Mouse (Mus musculus) G1E (cell line): ENCODE measurements around the gene Mtss1l. TPM values are rescaled to one million over a fixed set of nuclear protein-coding genes. Genes with fewer than 3 reads are reported as not detected.

Experiments used
- ATAC-seq: 2 replicates; pipeline ENCODE4 v1.8.0; 2016; ENCODE audit warnings: mild to moderate bottlenecking; ENCODE audit not compliant: insufficient number of reproducible peaks, poor library complexity, low FRiP score, severe bottlenecking; ENCODE audit errors: extremely low read depth
- DNase-seq: peaks from one replicate; pipeline ENCODE4 v3.0.0; 2012; ENCODE audit warnings: low spot score
- H3K27me3 ChIP-seq: 2 replicates; pipeline ENCODE4 v1.6.1; 2012; ENCODE audit warnings: mild to moderate bottlenecking, low read length, inconsistent platforms; ENCODE audit not compliant: insufficient read depth
- H3K36me3 ChIP-seq: replicated peaks from 2 replicates; pipeline ENCODE3; 2012; ENCODE audit warnings: mild to moderate bottlenecking, inconsistent platforms
- H3K4me1 ChIP-seq: 2 replicates; pipeline ENCODE4 v1.6.1; 2012; ENCODE audit warnings: low read depth, low read length, inconsistent platforms, mixed read lengths; ENCODE audit not compliant: insufficient read depth
- H3K4me3 ChIP-seq: 2 replicates; pipeline ENCODE4 v1.5.1; 2012; ENCODE audit warnings: low read depth, mild to moderate bottlenecking, inconsistent platforms, low read length, moderate library complexity, mixed read lengths
- H3K9me3 ChIP-seq: replicated peaks from 2 replicates; pipeline ENCODE4 v1.6.1; 2012; ENCODE audit warnings: inconsistent platforms
- CTCF ChIP-seq: IDR thresholded peaks from 2 replicates; pipeline ENCODE4 v1.5.1; 2012; ENCODE audit warnings: low read depth, low read length, inconsistent platforms, mixed read lengths
- GATA1 ChIP-seq: IDR thresholded peaks from 2 replicates; pipeline ENCODE4 v1.6.1; 2012; ENCODE audit warnings: borderline replicate concordance, low read length, inconsistent platforms, mixed read lengths
- GATA2 ChIP-seq: IDR thresholded peaks from 2 replicates; pipeline ENCODE4 v1.6.1; 2012; ENCODE audit warnings: low read depth, low read length, inconsistent platforms, borderline replicate concordance
- POLR2AphosphoS5 ChIP-seq: IDR thresholded peaks from 2 replicates; pipeline ENCODE4 v1.6.1; 2012; ENCODE audit warnings: low read depth, low read length, inconsistent platforms; ENCODE audit not compliant: insufficient replicate concordance
- TAL1 ChIP-seq: conservative IDR thresholded peaks from 2 replicates; pipeline ENCODE4 v1.6.1; 2012; ENCODE audit warnings: low read depth, low read length, inconsistent platforms, mixed read lengths
- polyA plus RNA-seq: library from polyadenylated mRNA; stranded (reverse); fragments of >175 nt; gene quantifications from 2 replicates; pipeline ENCODE4 v1.2.3, GENCODE M21; 2012
- total RNA-seq, 2 experiments: library from RNA; stranded (forward) in 1 of 2; stranded (reverse) in 1 of 2; fragments of 200-1000 nt in 1 of 2; fragments of >200 nt in 1 of 2; fragmentation: Nextera tagmentation in 1 of 2; gene quantifications; 2 replicates each; pipeline ENCODE4 v1.2.3; 2014 to 2017

The Mtss1l gene
- total and polyA plus RNA-seq, 3 experiments, result 0.15 to 0.33 TPM; not detected in 1

- H3K9me3 ChIP-seq, result no peaks in the 10 kb centered on the region
- no peak overlapping the region for H3K4me3 ChIP-seq
- peaks cover 14% of the 10 kb centered on the region for H3K4me1 ChIP-seq
- ATAC-seq (no peak), DNase-seq (no peak)
- peaks cover 40% of the 10 kb centered on the region for H3K27me3 ChIP-seq
- TF ChIP-seq CTCF, result no peak
- no peak for TF ChIP-seq GATA2
- TF ChIP-seq POLR2AphosphoS5, result no peak
- no peak for TF ChIP-seq GATA1
- TF ChIP-seq TAL1, result no peak
- H3K36me3 ChIP-seq, result no peaks in the 10 kb centered on the region
Measured at GRCm38 (mm10) chr8:110788981-110789380, 67.7 kb downstream of the Mtss1l start.

- no peak overlapping the region for H3K4me3 ChIP-seq
- peaks cover 44% of the 10 kb centered on the region for H3K27me3 ChIP-seq
- DNase-seq (no peak), ATAC-seq (no peak)
- no peaks in the 10 kb centered on the region for H3K9me3 ChIP-seq
- H3K36me3 ChIP-seq, result no peaks in the 10 kb centered on the region
- H3K4me1 ChIP-seq, result peaks cover 11% of the 10 kb centered on the region
- TF ChIP-seq GATA1 (no peak), POLR2AphosphoS5 (no peak), GATA2 (no peak), CTCF (no peak), TAL1 (no peak)
Measured at GRCm38 (mm10) chr8:110789571-110789970, 68.3 kb downstream of the Mtss1l start.

GRCm38 (mm10) chr8:110790270-110790669, 69.0 kb downstream of the Mtss1l start:
- ATAC-seq (no peak), DNase-seq (no peak)
- H3K9me3 ChIP-seq, result no peaks in the 10 kb centered on the region
- TF ChIP-seq CTCF (no peak), TAL1 (no peak)
- no peak overlapping the region for H3K4me3 ChIP-seq
- no peaks in the 10 kb centered on the region for H3K36me3 ChIP-seq
- H3K27me3 ChIP-seq, result peaks cover 43% of the 10 kb centered on the region
- peaks cover 10% of the 10 kb centered on the region for H3K4me1 ChIP-seq

Other genes with a start within 250 kb of the Mtss1l start
- 48.5 and 52.1 TPM in 2 replicates for gene Vac14, start 102.9 kb upstream of the Mtss1l start, total RNA-seq (2014; fragmentation: Nextera tagmentation)
- gene Vac14, start 102.9 kb upstream of the Mtss1l start, total RNA-seq (2017), result 25.7 and 25.8 TPM in 2 replicates
- 70.1 and 75.2 TPM in 2 replicates for gene Vac14, start 102.9 kb upstream of the Mtss1l start, polyA plus RNA-seq
- not detected in 2 replicates for gene Il34, start 84.4 kb downstream of the Mtss1l start, total RNA-seq (2014; fragmentation: Nextera tagmentation)
- not detected in 2 replicates for gene Il34, start 84.4 kb downstream of the Mtss1l start, total RNA-seq (2017)
- not detected in 2 replicates for gene Il34, start 84.4 kb downstream of the Mtss1l start, polyA plus RNA-seq
- 24.1 and 32.8 TPM in 2 replicates for gene Cog4, start 125.1 kb downstream of the Mtss1l start, total RNA-seq (2014; fragmentation: Nextera tagmentation)
- gene Cog4, start 125.1 kb downstream of the Mtss1l start, total RNA-seq (2017), result 45.6 and 46.3 TPM in 2 replicates
- 17.7 and 20.2 TPM in 2 replicates for gene Cog4, start 125.1 kb downstream of the Mtss1l start, polyA plus RNA-seq
- gene Sf3b3, start 125.3 kb downstream of the Mtss1l start, total RNA-seq (2014; fragmentation: Nextera tagmentation), result 173 and 176 TPM in 2 replicates
- 192 and 201 TPM in 2 replicates for gene Sf3b3, start 125.3 kb downstream of the Mtss1l start, total RNA-seq (2017)
- gene Sf3b3, start 125.3 kb downstream of the Mtss1l start, polyA plus RNA-seq, result 10.1 and 13.6 TPM in 2 replicates
- 6.8 and 7.1 TPM in 2 replicates for gene Fuk, start 181.0 kb downstream of the Mtss1l start, total RNA-seq (2014; fragmentation: Nextera tagmentation)
- gene Fuk, start 181.0 kb downstream of the Mtss1l start, total RNA-seq (2017), result 8.9 and 9.8 TPM in 2 replicates
- gene Fuk, start 181.0 kb downstream of the Mtss1l start, polyA plus RNA-seq, result 15.6 and 17.5 TPM in 2 replicates
- 94.4 and 95.8 TPM in 2 replicates for gene St3gal2, start 198.4 kb downstream of the Mtss1l start, total RNA-seq (2014; fragmentation: Nextera tagmentation)
- gene St3gal2, start 198.4 kb downstream of the Mtss1l start, total RNA-seq (2017), result 22.8 and 23.1 TPM in 2 replicates
- gene St3gal2, start 198.4 kb downstream of the Mtss1l start, polyA plus RNA-seq, result 115 and 124 TPM in 2 replicates